Mouse (Mus musculus): Measurements from ENCODE around the gene Kif1bp. TPM values are rescaled to one million over a fixed set of nuclear protein-coding genes. Genes with fewer than 3 reads are reported as not detected.

The Kif1bp gene
- polyA plus RNA-seq, 1 experiment, result 11.6 TPM

DNA sequence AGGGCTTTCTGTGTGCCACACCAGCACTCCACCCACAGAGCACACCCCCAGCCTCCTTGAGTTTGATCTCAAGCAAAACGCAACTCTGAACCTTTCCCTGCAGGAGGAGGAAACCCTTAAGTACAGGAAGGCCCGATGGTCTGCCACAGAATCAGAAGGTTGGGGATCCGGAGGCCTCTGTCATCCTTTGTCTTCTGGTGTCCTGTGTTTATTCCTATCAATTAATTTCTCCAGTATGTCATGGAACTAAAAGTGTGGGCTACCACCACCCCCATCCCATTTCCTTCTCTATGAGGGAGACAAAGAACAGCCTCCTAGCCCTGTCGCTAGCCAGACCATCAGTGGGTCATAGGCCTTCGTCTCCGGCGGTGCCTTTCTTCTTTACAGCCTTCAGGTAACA, 43.7 kb downstream of the Kif1bp start:
- no peak for TF ChIP-seq GATA1 (IDR thresholded peaks at IDR 0.05; ENCODE audit: low read length)

DNA sequence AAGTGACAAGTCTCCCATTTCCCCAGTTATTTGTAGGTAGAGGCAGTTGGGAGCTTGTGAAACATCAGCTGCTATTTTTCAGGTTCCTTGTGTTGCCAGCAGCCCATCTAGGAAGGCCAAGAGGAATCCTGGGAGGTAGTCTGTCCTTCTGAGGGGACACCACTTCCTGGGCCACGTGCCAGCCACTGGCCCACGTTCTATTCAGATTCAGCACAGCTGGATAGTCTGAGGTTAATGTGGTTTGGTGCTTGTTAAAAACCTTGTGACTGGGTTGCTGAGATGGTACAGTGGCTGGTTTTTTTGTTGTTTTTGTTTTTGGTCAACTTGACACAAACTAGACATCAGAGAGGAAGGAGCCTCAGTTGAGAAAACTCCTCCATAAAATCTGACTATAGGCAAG, 45.4 kb downstream of the Kif1bp start:
- no peak for TF ChIP-seq GATA1 (IDR thresholded peaks at IDR 0.05; ENCODE audit: low read length)

DNA sequence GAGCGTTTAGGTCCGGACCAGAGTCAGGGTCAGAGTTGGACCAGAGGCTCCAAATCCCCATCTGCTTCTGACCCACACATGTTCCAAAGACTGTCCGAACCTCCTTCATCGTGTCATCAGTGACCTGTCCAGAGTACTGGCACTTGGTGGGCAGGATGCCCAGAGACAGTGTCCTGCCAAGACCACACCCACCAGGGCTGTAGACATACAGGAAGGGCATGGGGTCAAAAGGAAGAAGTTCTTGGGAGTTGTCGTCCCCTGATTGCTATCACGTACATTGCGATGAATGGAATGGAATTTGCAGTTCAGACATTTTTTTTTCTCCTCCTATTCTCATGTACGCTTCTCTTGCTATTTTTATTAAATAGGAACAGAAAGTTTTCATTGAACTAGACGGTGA, 48.1 kb downstream of the Kif1bp start:
- TF ChIP-seq GATA1 (IDR thresholded peaks at IDR 0.05; ENCODE audit: low read length), result no peak

DNA sequence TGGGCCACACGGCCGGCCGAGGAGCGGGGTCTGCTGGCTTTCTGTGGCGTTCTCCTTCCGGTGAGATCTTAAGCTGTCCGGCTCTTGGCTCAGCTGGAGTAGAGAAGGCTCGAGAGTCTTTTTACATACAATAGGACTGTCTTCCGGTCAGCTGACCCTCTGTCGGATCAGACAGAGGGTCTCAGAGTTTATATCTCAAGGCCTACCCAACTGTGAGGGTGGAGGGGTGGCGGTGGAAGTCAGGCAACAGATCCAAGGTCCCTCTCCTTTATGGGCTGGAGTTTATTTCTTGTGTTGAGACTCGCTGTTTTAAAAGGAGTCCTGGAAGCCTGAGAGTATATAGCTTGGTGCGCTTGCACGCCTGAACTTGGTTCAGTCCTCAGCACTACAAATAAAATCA, 50.9 kb downstream of the Kif1bp start, which contains the start of gene Srgn:
TSS of gene Srgn (minus strand) at position 101 of the 400 bp plus-strand sequence.
- TF ChIP-seq GATA1 (IDR thresholded peaks at IDR 0.05; ENCODE audit: low read length), result no peak

DNA sequence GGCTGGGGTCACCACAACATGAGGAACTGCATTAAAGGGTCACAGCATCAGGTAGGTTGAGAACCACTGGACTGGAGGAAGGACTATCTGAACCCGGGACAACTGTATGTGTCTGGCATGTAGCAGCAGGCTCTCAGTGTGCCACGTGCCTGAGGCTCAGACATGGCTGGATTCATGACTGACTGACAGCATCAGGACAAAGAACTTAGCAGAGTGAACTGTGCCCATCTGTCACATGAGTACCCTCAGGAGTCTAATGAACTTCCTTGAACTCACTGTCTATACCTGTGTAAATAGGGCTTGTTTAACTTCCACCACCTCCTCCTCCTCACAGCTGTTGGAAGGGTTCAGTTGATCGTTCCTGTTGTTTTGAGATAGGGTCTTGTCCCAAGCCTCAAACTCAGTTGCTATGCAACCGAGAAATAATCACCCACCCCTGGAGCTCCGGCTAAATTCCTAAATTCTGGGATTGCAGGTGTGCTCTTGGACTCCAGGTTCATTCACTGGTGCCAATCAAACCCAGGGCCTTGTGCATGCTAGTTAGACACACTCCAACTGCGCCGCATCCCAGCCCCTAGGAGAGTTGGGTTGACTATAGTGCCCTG, 55.8 kb downstream of the Kif1bp start:
- TF ChIP-seq GATA1 (IDR thresholded peaks at IDR 0.05; ENCODE audit: low read length), result no peak

DNA sequence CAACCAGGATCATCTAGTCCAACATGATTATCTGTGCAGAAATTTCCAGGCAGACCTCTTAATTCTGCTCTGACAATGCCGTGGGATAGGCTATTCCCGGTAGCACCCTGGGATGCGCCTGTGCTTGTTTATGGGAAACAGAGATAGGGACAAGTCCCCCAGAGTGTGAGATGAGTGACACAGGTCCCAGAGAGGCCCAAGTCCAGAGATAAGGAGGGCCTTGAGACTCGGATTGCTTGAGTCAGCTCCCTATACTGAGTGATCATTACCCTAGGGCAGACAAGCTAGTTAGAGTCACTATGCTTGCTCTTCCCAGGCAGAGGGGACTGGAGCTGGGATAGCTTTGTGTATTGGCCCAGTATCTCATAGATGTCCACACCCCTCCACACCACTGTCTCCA, 56.5 kb downstream of the Kif1bp start:
- TF ChIP-seq GATA1 (IDR thresholded peaks at IDR 0.05; ENCODE audit: low read length), result no peak

DNA sequence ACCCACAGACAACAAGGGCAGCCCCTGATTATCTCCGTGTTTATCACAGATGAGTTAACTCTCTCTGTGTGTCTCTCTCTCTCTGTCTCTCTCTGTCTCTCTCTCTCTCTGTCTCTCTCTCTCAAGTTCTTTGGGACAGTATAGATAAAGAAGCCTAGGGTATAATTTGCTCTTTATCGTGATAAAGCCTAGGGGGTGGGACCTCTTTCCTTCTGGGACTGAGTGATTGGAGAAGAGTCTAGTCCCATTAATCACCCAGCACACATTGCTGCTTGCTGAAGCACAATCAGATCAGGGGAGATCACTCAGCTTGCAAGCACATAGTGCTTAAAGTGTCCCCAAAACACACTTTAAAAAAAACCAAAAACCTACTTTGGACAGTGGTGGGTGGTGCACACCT, 57.3 kb downstream of the Kif1bp start:
- no peak for TF ChIP-seq GATA1 (IDR thresholded peaks at IDR 0.05; ENCODE audit: low read length)

DNA sequence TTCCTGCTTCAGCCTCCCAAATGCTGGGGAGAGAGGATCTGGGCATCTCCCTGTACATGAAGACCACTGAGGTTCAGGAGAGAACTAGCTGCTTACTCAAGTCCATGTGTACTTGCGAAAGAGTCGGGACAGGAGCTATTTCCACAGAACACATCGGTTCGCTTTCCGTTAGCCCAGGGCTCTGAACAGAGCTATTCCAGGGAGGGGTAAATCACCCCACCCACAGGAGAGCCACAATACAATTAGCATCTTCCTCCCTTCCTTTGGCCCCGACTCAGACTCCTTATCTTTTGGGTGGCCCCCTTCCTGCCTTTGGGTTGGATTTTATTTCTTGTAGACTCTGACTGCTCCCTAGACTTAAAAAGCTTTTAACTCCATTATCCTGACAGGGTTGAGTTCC, 60.7 kb downstream of the Kif1bp start:
- no peak for TF ChIP-seq GATA1 (IDR thresholded peaks at IDR 0.05; ENCODE audit: low read length)

DNA sequence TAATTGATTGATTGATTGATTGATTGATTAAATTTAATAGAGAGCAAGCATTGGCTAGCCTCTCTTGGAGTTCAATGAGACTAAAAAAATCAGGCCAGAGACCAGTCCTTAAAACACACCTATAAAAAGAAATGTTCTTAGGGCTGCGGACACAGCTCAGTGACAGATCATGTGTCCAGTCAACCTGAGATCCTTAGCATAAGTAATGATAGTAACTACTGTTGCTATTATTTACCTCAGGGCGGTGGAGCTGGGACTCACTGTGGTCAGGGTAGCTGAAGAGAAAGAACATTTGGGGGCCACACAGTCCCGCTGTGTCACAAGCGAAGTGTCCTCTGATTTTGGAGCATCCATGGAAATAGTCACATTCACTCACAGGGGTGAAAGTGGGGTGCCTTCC, 65.4 kb downstream of the Kif1bp start:
- TF ChIP-seq GATA1 (IDR thresholded peaks at IDR 0.05; ENCODE audit: low read length), result no peak

DNA sequence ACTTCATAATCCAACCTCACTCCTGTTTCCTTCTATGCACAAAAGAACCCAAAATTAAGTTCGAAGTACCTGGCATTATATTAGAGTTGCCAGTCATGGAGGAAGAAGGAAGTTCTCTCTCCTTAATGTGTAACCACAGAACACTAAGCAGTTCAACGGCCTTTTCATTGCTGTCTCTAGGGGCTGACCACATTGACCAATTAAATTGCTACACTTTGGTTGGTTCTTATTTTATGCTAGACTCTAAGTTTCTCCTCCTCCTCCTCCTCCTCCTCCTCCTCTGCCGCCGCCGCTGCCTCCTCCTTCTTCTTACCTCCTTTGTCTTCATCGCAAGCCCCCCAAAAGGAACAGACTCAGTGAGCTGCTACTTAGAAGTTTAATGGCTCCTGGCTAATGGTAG, 66.7 kb downstream of the Kif1bp start:
- TF ChIP-seq GATA1 (IDR thresholded peaks at IDR 0.05; ENCODE audit: low read length), result no peak

DNA sequence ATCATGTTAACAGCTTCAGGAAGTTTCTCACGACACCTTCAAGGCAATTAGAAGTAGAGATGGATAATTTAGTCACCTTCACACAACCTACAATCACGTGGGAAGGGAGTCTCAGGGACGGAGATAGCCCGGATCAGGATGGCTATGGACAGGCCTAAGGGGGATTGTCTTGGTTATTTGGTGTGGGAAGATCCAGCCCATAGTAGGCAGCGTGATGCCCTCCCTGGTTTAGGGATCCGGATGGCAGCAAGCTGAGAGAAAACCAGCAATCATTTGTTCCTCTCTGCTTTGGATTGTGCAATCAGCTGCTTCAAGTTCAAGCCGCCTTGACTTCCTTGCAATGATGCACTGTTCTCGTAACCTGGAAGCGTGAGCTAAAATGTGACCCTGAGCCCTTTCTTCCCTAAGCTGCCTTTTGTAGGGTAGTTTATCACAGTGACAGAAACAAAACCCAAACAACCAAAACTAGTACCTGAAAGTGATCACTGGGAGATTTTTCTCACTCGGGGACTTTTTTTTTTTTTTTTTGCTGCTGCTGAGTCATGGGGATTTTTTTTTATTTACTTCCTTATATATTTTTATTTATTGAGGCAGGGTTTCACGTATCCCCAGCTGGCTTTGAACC, 69.1 kb downstream of the Kif1bp start:
- no peak for TF ChIP-seq GATA1 (IDR thresholded peaks at IDR 0.05; ENCODE audit: low read length)

DNA sequence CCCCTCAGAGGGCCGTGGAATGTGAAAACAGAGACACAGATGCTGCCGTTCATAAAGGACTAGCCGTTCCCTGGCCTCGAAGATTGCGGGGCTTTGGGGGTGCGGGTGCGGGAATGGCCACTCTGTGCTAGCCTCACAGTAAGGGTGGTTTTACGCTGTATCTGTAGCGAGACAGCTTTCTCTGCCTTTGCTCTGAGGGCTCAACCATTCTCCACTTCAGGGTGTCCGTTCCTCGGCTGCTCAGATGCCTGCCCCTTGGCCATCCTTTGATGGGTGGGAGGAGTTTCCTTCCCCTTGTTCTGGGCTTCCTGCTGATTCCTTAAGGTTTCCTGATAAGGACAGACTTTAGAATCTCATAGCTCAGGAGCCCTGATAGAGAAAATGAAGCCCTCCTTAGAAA, 69.8 kb downstream of the Kif1bp start:
- TF ChIP-seq GATA1 (IDR thresholded peaks at IDR 0.05; ENCODE audit: low read length), result no peak

DNA sequence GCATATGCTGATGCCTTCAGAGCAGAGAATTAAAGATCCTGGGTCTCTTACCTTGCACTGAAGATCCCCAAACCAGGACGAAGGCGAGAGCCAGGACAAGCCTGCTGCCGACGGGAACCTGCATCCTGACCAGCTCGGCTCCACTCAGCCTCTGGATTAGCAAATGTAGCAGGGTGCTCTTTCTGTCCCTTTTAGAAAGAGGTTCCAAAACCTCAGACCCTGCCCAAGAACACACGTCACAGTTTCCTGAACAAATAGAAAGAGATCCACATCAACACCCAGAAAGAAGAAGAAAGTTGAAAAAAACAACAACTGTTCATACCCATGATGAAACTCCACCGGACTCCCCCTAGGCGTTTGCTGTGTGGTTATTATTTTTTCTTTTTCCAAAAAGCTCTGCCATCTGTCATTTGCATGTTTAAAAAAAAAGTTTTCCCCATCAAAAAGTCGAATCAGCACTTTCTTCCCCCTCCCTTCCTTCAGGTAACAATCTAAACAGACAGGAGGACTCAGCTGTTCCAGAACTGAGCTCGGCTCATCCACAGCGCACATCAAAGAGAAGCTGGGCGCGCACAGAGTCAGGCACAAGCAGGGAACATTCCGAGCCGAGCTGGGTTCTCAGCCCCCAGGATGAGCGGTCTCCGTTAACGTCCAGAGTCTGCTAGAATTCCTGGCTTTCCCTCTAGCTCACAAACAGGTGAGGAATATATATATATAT, 70.5 kb downstream of the Kif1bp start:
- no peak for TF ChIP-seq GATA1 (IDR thresholded peaks at IDR 0.05; ENCODE audit: low read length)

DNA sequence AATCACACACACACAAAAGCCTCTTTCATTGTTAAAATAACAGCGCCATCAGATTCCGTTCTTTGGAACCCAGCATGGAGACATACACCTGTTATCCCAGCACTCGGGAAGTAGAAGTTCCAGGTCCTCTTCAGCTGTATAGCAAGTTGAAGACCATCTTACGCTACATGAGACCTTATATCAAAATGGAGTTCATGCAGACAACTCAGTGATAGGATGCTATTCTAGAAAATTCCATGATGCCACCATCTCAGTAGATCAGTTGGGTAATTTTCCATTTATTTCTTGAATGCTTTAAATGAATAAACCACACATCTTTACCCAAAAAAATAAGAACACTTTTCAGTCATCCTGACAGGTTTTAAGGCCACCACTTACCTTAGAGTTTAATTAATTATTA, 71.2 kb downstream of the Kif1bp start:
- TF ChIP-seq GATA1 (IDR thresholded peaks at IDR 0.05; ENCODE audit: low read length), result no peak

DNA sequence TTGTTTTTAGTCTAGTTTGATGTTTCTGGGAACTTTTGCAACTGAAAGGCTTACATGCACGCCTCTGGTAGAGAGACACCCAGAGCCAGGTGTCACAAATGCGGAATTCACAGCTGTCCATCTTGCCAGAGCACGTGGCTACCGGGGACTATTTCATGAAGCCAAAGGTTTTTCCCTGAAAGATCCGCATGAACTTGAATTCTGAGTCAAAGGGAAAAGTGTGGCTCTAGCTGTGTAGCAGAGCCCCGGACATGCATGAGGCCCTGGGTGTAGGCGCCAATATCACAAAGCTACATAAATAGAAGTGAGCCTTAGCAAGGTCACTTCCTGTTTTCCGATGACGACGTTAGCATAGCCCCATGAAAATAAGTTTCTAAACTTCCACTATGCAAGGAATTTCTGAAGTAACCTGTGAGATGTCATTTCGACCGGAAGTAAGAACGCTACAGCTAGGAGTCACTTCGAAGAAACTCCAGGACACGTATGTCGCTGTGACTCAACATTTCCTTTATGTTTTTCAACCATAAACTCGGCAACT, 72.2 kb downstream of the Kif1bp start:
- TF ChIP-seq GATA1 (IDR thresholded peaks at IDR 0.05; ENCODE audit: low read length), result no peak

DNA sequence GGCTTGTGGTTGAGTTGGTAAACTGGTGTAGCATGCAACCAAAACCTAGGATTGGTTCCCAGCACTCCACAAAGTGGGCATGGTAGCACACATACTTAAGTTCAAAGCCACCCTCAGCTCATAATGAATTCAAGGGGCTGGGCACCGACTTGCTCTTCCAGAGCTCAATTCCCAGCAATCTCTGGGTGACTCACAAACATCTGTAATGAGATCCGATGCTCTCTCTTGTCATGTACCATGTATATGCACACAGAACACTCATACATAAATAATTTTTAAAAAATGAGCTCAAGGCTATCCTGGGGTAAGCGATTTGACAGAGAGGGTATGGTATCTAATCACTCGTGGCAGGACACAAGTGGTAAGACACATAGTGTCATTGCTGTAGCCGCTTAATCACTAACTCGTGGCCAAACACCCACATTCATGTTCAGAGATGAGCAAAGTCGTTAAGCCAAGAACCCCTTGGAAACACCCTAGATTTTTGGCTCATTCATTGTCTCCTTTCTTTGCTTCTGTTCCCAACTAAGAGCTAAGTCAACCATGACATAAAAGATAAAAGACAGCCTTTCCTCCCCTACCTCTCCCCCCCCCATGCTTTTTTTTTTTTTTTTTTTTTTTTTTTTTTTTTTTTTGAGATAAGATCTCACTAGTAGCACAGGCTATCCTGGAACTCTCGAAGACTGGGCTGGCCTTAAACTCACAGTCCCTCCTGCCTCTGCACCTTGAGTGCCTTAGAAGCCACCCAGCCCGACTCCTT, 72.9 kb downstream of the Kif1bp start:
- TF ChIP-seq GATA1 (IDR thresholded peaks at IDR 0.05; ENCODE audit: low read length), result no peak
